Mouse (Mus musculus): ENCODE measurements around the gene Map3k11. TPM values are rescaled to one million over a fixed set of nuclear protein-coding genes. Genes with fewer than 3 reads are reported as not detected.

Gene Map3k11
- polyA plus RNA-seq, 1 experiment from 2014 or later, result 15.1 TPM

GRCm38 (mm10) chr19:5693801-5694200 is 5.3 kb downstream of the Map3k11 start:
- WGBS, result 87% methylated on average over 6 of the region's 6 CpGs
- no peaks in the 10 kb centered on the region for H3K9me3 ChIP-seq
- H3K4me2 ChIP-seq (replicated peaks), result no peak overlapping the region
- H3K9ac ChIP-seq (replicated peaks), result 0 out of 2 replicates have a peak overlapping the region, but pooled peaks have one; percentile 0
- no peak overlapping the region for H3K27ac ChIP-seq
- H3K27me3 ChIP-seq, result peaks cover 10% of the 10 kb centered on the region
- no peak for ATAC-seq
- H3K4me3 ChIP-seq (replicated peaks), result no peak overlapping the region
- H3K36me3 ChIP-seq, result peaks cover 60% of the 10 kb centered on the region
- H3K4me1 ChIP-seq (replicated peaks), result peaks cover 53% of the 10 kb centered on the region

GRCm38 (mm10) chr19:5695849-5696462 is 7.4 kb downstream of the Map3k11 start:
- Histone ChIP-seq H3K4me1 (replicated peaks) (peaks cover 36% of the 10 kb centered on the region), H3K9me3 (no peaks in the 10 kb centered on the region), H3K9ac (replicated peaks) (peak overlapping the region; percentile 63), H3K27ac (no peak overlapping the region), H3K36me3 (peaks cover 75% of the 10 kb centered on the region), H3K4me3 (replicated peaks) (peak overlapping the region; percentile 37), H3K27me3 (peaks cover 10% of the 10 kb centered on the region), H3K4me2 (replicated peaks) (peak overlapping the region; percentile 59)
- 7% methylated on average over 41 of the region's 41 CpGs for WGBS
- peak; percentile 62 for ATAC-seq

GRCm38 (mm10) chr19:5704163-5704800 is 15.7 kb downstream of the Map3k11 start, which contains the start of gene Kcnk7:
Gene Kcnk7, plus strand, starts transcription at chr19:5704367.
- no peak within 1 kb of the TSS for H3K27ac ChIP-seq
- 0 out of 2 replicates have a peak, but pooled peaks have one; percentile 28 for ATAC-seq
- H3K9me3 ChIP-seq, result no peaks in the 10 kb centered on the region
- H3K4me3 ChIP-seq (replicated peaks), result no peak within 1 kb of the TSS
- H3K36me3 ChIP-seq, result peaks cover 78% of the 10 kb centered on the region
- no peaks in the 10 kb centered on the region for H3K27me3 ChIP-seq
- H3K9ac ChIP-seq (replicated peaks), result no peak within 1 kb of the TSS
- no peaks in the 10 kb centered on the region for H3K4me1 ChIP-seq (replicated peaks)
- WGBS, result 79% methylated on average over 17 of the region's 17 CpGs
- H3K4me2 ChIP-seq (replicated peaks), result no peak within 1 kb of the TSS

GRCm38 (mm10) chr19:5704801-5705571 is 16.4 kb downstream of the Map3k11 start:
- H3K4me2 ChIP-seq (replicated peaks), result no peak overlapping the region
- H3K4me1 ChIP-seq (replicated peaks), result no peaks in the 10 kb centered on the region
- 0 out of 2 replicates have a peak overlapping the region, but pooled peaks have one; percentile 0 for H3K9ac ChIP-seq (replicated peaks)
- peaks cover 77% of the 10 kb centered on the region for H3K36me3 ChIP-seq
- H3K9me3 ChIP-seq, result no peaks in the 10 kb centered on the region
- H3K4me3 ChIP-seq (replicated peaks), result no peak overlapping the region
- WGBS, result 45% methylated on average over 10 of the region's 10 CpGs
- no peak overlapping the region for H3K27ac ChIP-seq
- ATAC-seq, result no peak
- H3K27me3 ChIP-seq, result no peaks in the 10 kb centered on the region

- WGBS, result 93% methylated on average over 6 of the region's 6 CpGs
- Histone ChIP-seq H3K9me3 (no peaks in the 10 kb centered on the region), H3K4me2 (replicated peaks) (no peak overlapping the region), H3K4me1 (replicated peaks) (peaks cover 6% of the 10 kb centered on the region; the same call in 1 of the 2 replicates), H3K27ac (no peak overlapping the region), H3K27me3 (no peaks in the 10 kb centered on the region), H3K4me3 (replicated peaks) (no peak overlapping the region), H3K9ac (replicated peaks) (no peak overlapping the region), H3K36me3 (peaks cover 72% of the 10 kb centered on the region)
- no peak for ATAC-seq
Observed at GRCm38 (mm10) chr19:5710068-5710467, 21.5 kb downstream of the Map3k11 start.

- H3K4me1 ChIP-seq (replicated peaks), result peaks cover 10% of the 10 kb centered on the region
- no peak overlapping the region for H3K27ac ChIP-seq
- ATAC-seq, result no peak
- H3K9me3 ChIP-seq, result no peaks in the 10 kb centered on the region
- H3K4me3 ChIP-seq (replicated peaks), result no peak overlapping the region
- no peaks in the 10 kb centered on the region for H3K27me3 ChIP-seq
- peaks cover 72% of the 10 kb centered on the region for H3K36me3 ChIP-seq
- H3K9ac ChIP-seq (replicated peaks), result no peak overlapping the region
- WGBS, result 76% methylated on average over 8 of the region's 8 CpGs
- H3K4me2 ChIP-seq (replicated peaks), result no peak overlapping the region
Observed at GRCm38 (mm10) chr19:5710581-5710980, 22.0 kb downstream of the Map3k11 start.

GRCm38 (mm10) chr19:5711218-5711617 is 22.7 kb downstream of the Map3k11 start:
- 7% methylated on average over 3 of the region's 3 CpGs for WGBS
- ATAC-seq, result no peak
- no peak overlapping the region for H3K9ac ChIP-seq (replicated peaks)
- H3K27ac ChIP-seq, result no peak overlapping the region
- H3K36me3 ChIP-seq, result peaks cover 69% of the 10 kb centered on the region
- H3K4me3 ChIP-seq (replicated peaks), result no peak overlapping the region
- H3K4me1 ChIP-seq (replicated peaks), result peaks cover 17% of the 10 kb centered on the region
- H3K4me2 ChIP-seq (replicated peaks), result no peak overlapping the region
- H3K27me3 ChIP-seq, result no peaks in the 10 kb centered on the region
- H3K9me3 ChIP-seq, result no peaks in the 10 kb centered on the region

- peaks cover 62% of the 10 kb centered on the region for H3K36me3 ChIP-seq
- H3K9me3 ChIP-seq, result no peaks in the 10 kb centered on the region
- H3K9ac ChIP-seq (replicated peaks), result no peak overlapping the region
- peaks cover 24% of the 10 kb centered on the region for H3K4me1 ChIP-seq (replicated peaks)
- no peak overlapping the region for H3K4me2 ChIP-seq (replicated peaks)
- no peak for ATAC-seq
- H3K27ac ChIP-seq, result no peak overlapping the region
- no peak overlapping the region for H3K4me3 ChIP-seq (replicated peaks)
- 92% methylated on average over 14 of the region's 14 CpGs for WGBS
- no peaks in the 10 kb centered on the region for H3K27me3 ChIP-seq
Observed at GRCm38 (mm10) chr19:5711907-5712460, 23.4 kb downstream of the Map3k11 start.

GRCm38 (mm10) chr19:5713255-5713654 is 24.7 kb downstream of the Map3k11 start:
- Histone ChIP-seq H3K4me2 (replicated peaks) (no peak overlapping the region), H3K4me3 (replicated peaks) (no peak overlapping the region), H3K4me1 (replicated peaks) (peaks cover 30% of the 10 kb centered on the region), H3K9me3 (no peaks in the 10 kb centered on the region), H3K36me3 (peaks cover 56% of the 10 kb centered on the region), H3K27ac (no peak overlapping the region), H3K9ac (replicated peaks) (no peak overlapping the region; the same call in 1 of the 2 replicates), H3K27me3 (no peaks in the 10 kb centered on the region)
- WGBS, result 78% methylated on average over 5 of the region's 5 CpGs
- no peak for ATAC-seq

GRCm38 (mm10) chr19:5713730-5714129 is 25.2 kb downstream of the Map3k11 start:
- H3K4me2 ChIP-seq (replicated peaks), result no peak overlapping the region
- no peak overlapping the region for H3K4me3 ChIP-seq (replicated peaks)
- 9% methylated on average over 2 of the region's 2 CpGs for WGBS
- H3K9me3 ChIP-seq, result no peaks in the 10 kb centered on the region
- H3K9ac ChIP-seq (replicated peaks), result no peak overlapping the region; the same call in 1 of the 2 replicates
- no peak overlapping the region for H3K27ac ChIP-seq
- no peaks in the 10 kb centered on the region for H3K27me3 ChIP-seq
- no peak for ATAC-seq
- peaks cover 56% of the 10 kb centered on the region for H3K36me3 ChIP-seq
- H3K4me1 ChIP-seq (replicated peaks), result peaks cover 30% of the 10 kb centered on the region

- H3K4me3 ChIP-seq (replicated peaks), result peak overlapping the region; percentile 29
- H3K27ac ChIP-seq, result peak overlapping the region; percentile 25
- H3K27me3 ChIP-seq, result no peaks in the 10 kb centered on the region
- H3K9ac ChIP-seq (replicated peaks), result peak overlapping the region; percentile 60
- H3K4me2 ChIP-seq (replicated peaks), result peak overlapping the region; percentile 50
- no peaks in the 10 kb centered on the region for H3K9me3 ChIP-seq
- WGBS, result 15% methylated on average over 43 of the region's 43 CpGs
- peak; percentile 83 for ATAC-seq
- H3K36me3 ChIP-seq, result peaks cover 58% of the 10 kb centered on the region
- H3K4me1 ChIP-seq (replicated peaks), result peaks cover 30% of the 10 kb centered on the region
Observed at GRCm38 (mm10) chr19:5715793-5716688, 27.5 kb downstream of the Map3k11 start.
